Mouse (Mus musculus) lung, postnatal 0 days (tissue): ENCODE results near the gene Hs2st1. TPM values are rescaled to one million over a fixed set of nuclear protein-coding genes. Genes with fewer than 3 reads are reported as not detected.

ENCODE experiments used
- ATAC-seq: fragments of 200-750 bp; cut with Nextera tagmentation; 2 replicates; pipeline ENCODE4 v1.8.0; 2017; ENCODE audit warnings: moderate library complexity
- DNase-seq: peaks from one replicate; pipeline ENCODE4 v3.0.0-alpha.2; 2016; ENCODE audit warnings: low spot score
- H3K27ac ChIP-seq: fragments of 300-500 bp; sonication (generic); 2 replicates; pipeline ENCODE4 v1.5.1; 2014; ENCODE audit warnings: antibody characterized with exemption, mild to moderate bottlenecking, low read length, mixed read lengths
- H3K27me3 ChIP-seq: fragments of 300-500 bp; sonication (generic); replicated peaks from 2 replicates; pipeline ENCODE4 v1.6.1; 2014; ENCODE audit warnings: low read length, mixed read lengths; ENCODE audit not compliant: insufficient read depth
- H3K36me3 ChIP-seq: fragments of 300-500 bp; sonication (generic); 2 replicates; pipeline ENCODE4 v1.6.1; 2014; ENCODE audit warnings: low read length, mixed read lengths; ENCODE audit not compliant: insufficient read depth
- H3K4me1 ChIP-seq: fragments of 300-500 bp; sonication (generic); 2 replicates; pipeline ENCODE4 v1.6.1; 2014; ENCODE audit warnings: antibody characterized with exemption, low read depth, low read length, mixed read lengths; ENCODE audit not compliant: insufficient read depth
- H3K4me2 ChIP-seq: fragments of 300-500 bp; sonication (generic); replicated peaks from 2 replicates; pipeline ENCODE4 v1.6.1; 2014; ENCODE audit warnings: low read depth, mild to moderate bottlenecking, low read length, moderate library complexity, mixed read lengths
- H3K4me3 ChIP-seq: fragments of 300-500 bp; sonication (generic); 2 replicates; pipeline ENCODE4 v1.5.1; 2014; ENCODE audit warnings: low read depth, low read length
- H3K9ac ChIP-seq: fragments of 300-500 bp; sonication (generic); replicated peaks from 2 replicates; pipeline ENCODE4 v1.6.1; 2014; ENCODE audit warnings: low read depth, mild to moderate bottlenecking
- H3K9me3 ChIP-seq: fragments of 300-500 bp; sonication (generic); 2 replicates; pipeline ENCODE4 v1.6.1; 2016; ENCODE audit warnings: low read length, mixed read lengths
- CTCF ChIP-seq: IDR thresholded peaks from 2 replicates; pipeline ENCODE4 v1.5.1; 2016; ENCODE audit warnings: antibody characterized with exemption, mild to moderate bottlenecking
- EP300 ChIP-seq: IDR thresholded peaks from 2 replicates; pipeline ENCODE4 v1.6.1; 2016; ENCODE audit warnings: antibody characterized with exemption, mild to moderate bottlenecking, control low read depth
- whole genome bisulfite sequencing: fragments of 180-500 bp; shearing (Covaris S2); extraction: QIAGEN DNeasy Blood & Tissue Kit; methylation state at CpG from one replicate; pipeline ENCODE4 v1.1.7; 2014; 5-methylcytosine and 5-hydroxymethylcytosine counted together
- polyA plus RNA-seq: library from polyadenylated mRNA; unstranded; fragments of >200 nt; fragmentation: Nextera tagmentation; extraction: Ambion mirVana; gene quantifications from 2 replicates; pipeline ENCODE4 v1.2.1, GENCODE M21; 2015

Gene Hs2st1
- polyA plus RNA-seq, 1 experiment from 2014 or later: 25.1 TPM

DNA sequence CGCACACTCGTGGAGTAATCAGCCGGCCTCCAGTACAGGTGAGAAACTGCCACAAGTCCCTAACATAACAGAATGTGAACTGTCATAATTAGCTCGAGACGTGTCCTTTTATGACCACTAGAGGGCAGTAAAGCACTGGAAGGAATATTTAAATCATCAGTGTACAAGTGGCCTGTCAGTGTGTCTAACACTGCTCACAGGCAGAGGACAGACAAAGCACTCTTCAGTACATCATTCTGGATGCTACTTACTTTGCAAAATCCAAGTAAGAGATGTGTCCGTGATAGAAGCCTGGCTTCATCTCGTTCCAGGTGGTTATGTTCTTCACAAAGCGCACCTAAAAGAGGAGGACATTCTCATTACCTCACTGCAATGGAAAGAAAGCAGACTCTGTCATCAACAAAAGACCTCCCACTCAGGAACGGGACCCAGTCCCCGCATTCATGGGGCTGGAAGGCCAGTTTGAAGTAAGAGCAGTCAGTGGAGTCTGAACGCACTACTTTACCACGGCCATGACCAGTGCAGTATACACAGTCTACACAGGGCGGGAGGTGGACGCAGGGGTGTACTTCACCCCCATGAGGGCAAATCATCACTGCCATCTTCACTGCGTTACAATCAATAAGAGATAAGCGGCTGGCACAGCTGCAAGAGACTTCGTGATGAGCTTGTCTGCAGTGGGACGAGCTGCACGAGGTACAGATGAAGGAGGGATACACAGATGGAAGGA, 116.1 kb downstream of the Hs2st1 start:
- Histone ChIP-seq H3K4me1 (no peaks in the 10 kb centered on the region), H3K4me3 (no peak overlapping the region), H3K9ac (no peak overlapping the region), H3K4me2 (no peak overlapping the region), H3K27ac (no peak overlapping the region), H3K9me3 (no peaks in the 10 kb centered on the region), H3K36me3 (no peaks in the 10 kb centered on the region), H3K27me3 (no peaks in the 10 kb centered on the region)
- 53% methylated on average over 19 of the region's 19 CpGs for WGBS
- ATAC-seq (peak; percentile 68), DNase-seq (peak; percentile 90)
- TF ChIP-seq CTCF (peak; percentile 96), EP300 (no peak)

DNA sequence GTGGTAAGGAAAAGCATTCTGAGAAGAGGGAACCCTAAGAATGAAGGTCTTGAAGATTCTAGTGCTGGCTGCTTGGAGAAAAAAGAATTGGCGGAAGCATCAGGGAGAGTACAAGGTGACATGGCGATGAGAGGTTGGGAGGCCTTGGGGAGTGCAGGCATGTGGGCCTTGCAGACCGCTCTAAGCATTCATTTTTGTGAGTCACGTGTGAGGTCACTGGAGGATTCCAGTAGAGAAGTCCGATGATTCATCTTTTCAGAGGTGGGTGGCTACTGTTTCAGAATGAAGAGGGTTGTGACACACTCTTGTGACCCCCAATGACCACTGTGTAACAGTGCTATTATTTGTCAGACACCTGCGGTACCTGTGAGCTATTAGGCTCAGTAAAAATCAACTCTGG, 121.0 kb downstream of the Hs2st1 start:
- no peaks in the 10 kb centered on the region for H3K4me1 ChIP-seq
- H3K4me3 ChIP-seq: no peak overlapping the region
- no peak for TF ChIP-seq CTCF
- TF ChIP-seq EP300: no peak
- no peaks in the 10 kb centered on the region for H3K27me3 ChIP-seq
- H3K36me3 ChIP-seq: no peaks in the 10 kb centered on the region
- H3K4me2 ChIP-seq: no peak overlapping the region
- H3K9me3 ChIP-seq: no peaks in the 10 kb centered on the region
- ATAC-seq (no peak), DNase-seq (no peak)
- 92% methylated on average over 6 of the region's 6 CpGs for WGBS
- no peak overlapping the region for H3K27ac ChIP-seq
- H3K9ac ChIP-seq: no peak overlapping the region

GRCm38 (mm10) chr3:144447917-144448316, 122.1 kb downstream of the Hs2st1 start:
- no peak for DNase-seq
- no peak for ATAC-seq
- 92% methylated on average over 9 of the region's 9 CpGs for WGBS
- Histone ChIP-seq H3K27ac (no peak overlapping the region), H3K36me3 (no peaks in the 10 kb centered on the region), H3K9me3 (no peaks in the 10 kb centered on the region), H3K4me3 (no peak overlapping the region), H3K9ac (no peak overlapping the region), H3K4me1 (no peaks in the 10 kb centered on the region), H3K4me2 (no peak overlapping the region), H3K27me3 (no peaks in the 10 kb centered on the region)
- TF ChIP-seq EP300 (no peak), CTCF (no peak)

GRCm38 (mm10) chr3:144446081-144446634, 123.8 kb downstream of the Hs2st1 start:
- no peak overlapping the region for H3K9ac ChIP-seq
- no peak overlapping the region for H3K4me3 ChIP-seq
- no peak overlapping the region for H3K4me2 ChIP-seq
- no peaks in the 10 kb centered on the region for H3K36me3 ChIP-seq
- peak; percentile 9 for DNase-seq
- no peak for ATAC-seq
- H3K9me3 ChIP-seq: no peaks in the 10 kb centered on the region
- no peaks in the 10 kb centered on the region for H3K27me3 ChIP-seq
- H3K27ac ChIP-seq: no peak overlapping the region
- TF ChIP-seq EP300 (no peak), CTCF (no peak)
- no peaks in the 10 kb centered on the region for H3K4me1 ChIP-seq
- 72% methylated on average over 14 of the region's 14 CpGs for WGBS

GRCm38 (mm10) chr3:144437871-144438398, 132.0 kb downstream of the Hs2st1 start:
- DNase-seq (no peak), ATAC-seq (no peak)
- Histone ChIP-seq H3K36me3 (no peaks in the 10 kb centered on the region), H3K4me3 (no peak overlapping the region), H3K9ac (no peak overlapping the region), H3K9me3 (no peaks in the 10 kb centered on the region), H3K4me1 (peaks cover 3% of the 10 kb centered on the region; the same call in 1 of the 2 replicates), H3K27ac (no peak overlapping the region), H3K4me2 (no peak overlapping the region), H3K27me3 (no peaks in the 10 kb centered on the region)
- 88% methylated on average over 14 of the region's 14 CpGs for WGBS
- TF ChIP-seq CTCF: no peak
- TF ChIP-seq EP300: no peak

DNA sequence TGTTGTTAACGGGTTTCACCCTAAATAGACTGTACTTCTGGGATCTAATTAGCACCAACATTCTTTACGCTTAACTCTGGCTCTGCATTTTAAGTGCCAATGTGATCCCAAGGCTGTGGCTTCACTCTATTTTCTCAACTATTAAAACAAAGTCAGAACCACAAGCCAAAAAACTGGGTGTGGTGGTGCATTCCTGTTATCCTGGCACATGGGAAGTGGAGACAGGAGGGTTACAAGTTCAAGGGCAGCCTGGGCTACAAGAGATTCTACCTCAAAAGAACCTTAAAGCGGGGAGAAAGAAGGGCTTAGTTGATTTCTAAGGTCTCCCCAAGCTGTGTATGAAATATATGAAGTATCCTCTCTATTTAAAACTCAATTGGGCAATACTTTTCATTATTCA, 133.9 kb downstream of the Hs2st1 start:
- H3K9ac ChIP-seq: no peak overlapping the region
- TF ChIP-seq EP300 (no peak), CTCF (no peak)
- no peak overlapping the region for H3K4me2 ChIP-seq
- no peak overlapping the region for H3K27ac ChIP-seq
- H3K36me3 ChIP-seq: no peaks in the 10 kb centered on the region
- no peak for ATAC-seq
- no peak overlapping the region for H3K4me3 ChIP-seq
- no peaks in the 10 kb centered on the region for H3K27me3 ChIP-seq
- WGBS: 84% methylated on average over 3 of the region's 3 CpGs
- no peak for DNase-seq
- no peaks in the 10 kb centered on the region for H3K9me3 ChIP-seq
- peaks cover 3% of the 10 kb centered on the region; the same call in 1 of the 2 replicates for H3K4me1 ChIP-seq
